Mouse (Mus musculus) cerebellum, adult 2 months (tissue): Measurements from ENCODE around the gene Adamts17.

Source experiments
- CTCF ChIP-seq: fragments of 200-500 bp; IDR thresholded peaks from 2 replicates; pipeline ENCODE4 v1.5.1; 2011; ENCODE audit warnings: low read depth, mild to moderate bottlenecking, control low read depth, low read length, moderate library complexity, borderline replicate concordance; ENCODE audit not compliant: insufficient read depth
- POLR2A ChIP-seq: fragments of 200-500 bp; IDR thresholded peaks from 2 replicates; pipeline ENCODE4 v1.6.1; 2011; ENCODE audit warnings: low read length, control low read depth, borderline replicate concordance; ENCODE audit not compliant: insufficient read depth

- TF ChIP-seq POLR2A (no peak), CTCF (no peak)
Observed at GRCm38 (mm10) chr7:66871520-66871919, 32.0 kb downstream of the Adamts17 start.
